Mouse (Mus musculus) mouse trophoblast stem cell (cell line): Measurements from ENCODE around the gene Mid1.

Source experiments
- in situ Hi-C, 2 experiments: fragments of 300-500 bp; cut with MseI, MboI; formaldehyde crosslinking; loops; 2 replicates in 1 of 2; 3 replicates in 1 of 2; pipeline ENCODE4 v1.15.1; 2025

Mid1 gene

GRCm38 (mm10) chrX:169813673-169814072, 128.7 kb downstream of the Mid1 start:
- in situ Hi-C loops, result no loop called here

DNA sequence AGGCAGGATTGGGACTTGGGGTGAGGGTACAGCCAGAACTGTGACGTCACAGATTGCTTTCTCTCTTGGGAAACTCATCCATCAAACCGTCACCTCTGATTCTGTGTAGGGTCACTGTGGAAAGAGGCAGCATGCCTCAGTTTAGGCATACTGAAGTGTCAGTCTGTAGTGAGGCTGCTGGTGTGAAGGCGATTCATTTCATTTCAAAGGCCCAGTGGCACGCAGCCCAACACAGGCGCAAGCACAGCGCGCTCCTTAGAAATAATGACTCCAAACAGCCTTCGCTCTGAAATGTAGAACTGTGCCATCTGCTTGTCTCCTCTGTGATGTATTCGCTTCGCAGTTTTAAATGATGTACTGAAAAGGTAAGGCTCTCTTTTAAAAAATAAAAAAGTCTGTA, 141.9 kb downstream of the Mid1 start:
- in situ Hi-C loops, result no loop called here

GRCm38 (mm10) chrX:169827720-169828119, 142.7 kb downstream of the Mid1 start:
- in situ Hi-C loops, result no loop called here

DNA sequence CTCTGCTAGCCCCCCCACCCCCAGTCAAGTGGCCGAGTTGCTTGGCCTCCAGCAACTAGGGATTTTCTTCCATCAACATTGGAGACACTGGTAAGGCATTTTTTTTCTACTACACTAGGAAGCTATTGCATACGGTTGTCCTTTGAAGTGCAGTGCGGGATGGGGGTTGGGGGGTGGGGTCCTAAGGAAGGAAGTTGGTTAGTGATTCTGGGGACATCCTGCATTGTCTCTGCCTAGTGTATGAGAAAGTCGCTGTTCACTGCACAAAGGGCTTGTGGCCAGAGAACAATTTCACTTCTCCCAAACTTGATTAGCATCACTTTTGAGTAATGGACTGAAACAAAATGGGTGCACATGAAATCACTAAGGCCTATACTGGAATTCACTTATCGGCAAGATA, 143.1 kb downstream of the Mid1 start:
- in situ Hi-C loops, result no loop called here

DNA sequence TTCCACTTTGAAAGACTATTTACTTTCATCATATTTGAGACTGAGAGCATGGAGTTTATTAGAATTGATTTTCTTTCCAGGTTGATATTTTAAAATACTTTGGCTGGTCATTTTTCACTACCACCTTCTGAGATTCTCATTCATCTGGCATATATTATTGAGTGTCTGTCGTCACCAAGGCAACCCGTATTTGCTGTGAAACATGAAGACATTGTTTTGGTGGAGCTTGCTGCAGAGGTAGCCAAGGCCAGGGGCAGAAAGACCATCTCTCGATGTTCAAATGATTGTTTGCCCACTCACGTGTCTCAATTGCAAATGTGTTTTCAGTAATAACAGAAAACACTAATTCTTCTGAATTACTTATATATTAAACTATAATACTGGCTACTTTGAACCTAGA, 145.1 kb downstream of the Mid1 start:
- in situ Hi-C loops, result no loop called here

DNA sequence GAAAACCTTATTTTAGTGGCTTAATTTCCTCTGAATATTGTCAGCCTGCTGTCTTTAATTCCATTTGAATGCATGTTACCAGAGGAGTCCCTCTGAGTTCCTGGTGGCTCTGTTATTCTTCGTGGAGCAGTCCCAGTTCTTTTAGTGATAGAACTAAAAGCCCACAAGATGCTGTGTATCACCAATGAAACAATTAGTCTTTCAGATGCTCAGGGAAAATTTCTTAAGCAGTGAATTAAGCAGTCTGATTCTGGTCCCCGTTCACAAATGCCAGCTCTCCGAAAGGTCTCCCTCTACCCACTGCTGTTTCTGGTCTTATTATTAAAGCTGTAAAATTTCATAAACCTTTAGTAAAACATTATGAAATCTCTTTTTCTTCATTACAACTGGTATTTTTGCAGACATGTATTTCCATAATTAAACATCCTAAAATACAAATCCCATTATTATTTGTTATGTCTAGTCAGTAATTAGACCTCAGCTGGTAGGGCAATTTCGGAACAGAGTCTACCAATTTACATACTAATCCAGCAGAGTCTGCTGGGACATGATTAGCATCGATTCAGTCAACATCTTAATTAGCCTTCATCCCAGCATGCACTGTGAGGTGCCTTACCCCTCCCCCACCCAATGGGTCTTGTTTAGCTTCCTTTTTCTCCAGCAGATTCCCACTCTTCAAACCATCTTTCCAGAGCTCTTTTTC, 153.1 kb downstream of the Mid1 start:
- in situ Hi-C loops, result no loop called here

DNA sequence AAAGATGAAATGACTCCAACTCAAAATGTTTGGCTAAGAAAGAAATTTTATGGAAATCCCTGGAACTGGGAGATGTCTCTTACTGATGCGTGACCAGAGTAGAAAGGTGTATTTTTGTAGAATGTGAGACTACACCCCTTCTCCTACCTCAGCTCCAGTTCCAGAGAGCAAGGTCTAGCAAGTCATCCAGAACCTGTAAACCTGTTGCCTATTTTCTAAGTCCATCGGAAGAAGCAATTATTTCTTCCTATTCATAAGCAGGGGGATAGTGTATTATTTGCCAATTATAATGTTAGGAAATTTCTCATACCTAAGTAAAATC, 153.6 kb downstream of the Mid1 start:
- in situ Hi-C loops, result no loop called here

- in situ Hi-C loops, result no loop called here
Observed at GRCm38 (mm10) chrX:169843267-169843666, 158.3 kb downstream of the Mid1 start.

- in situ Hi-C loops, result no loop called here
Observed at GRCm38 (mm10) chrX:169844150-169844772, 159.3 kb downstream of the Mid1 start.

- in situ Hi-C loops, result no loop called here
Observed at GRCm38 (mm10) chrX:169846187-169846586, 161.2 kb downstream of the Mid1 start.

GRCm38 (mm10) chrX:169861194-169861720, 176.3 kb downstream of the Mid1 start:
- in situ Hi-C loops, result no loop called here

GRCm38 (mm10) chrX:169862440-169862839, 177.4 kb downstream of the Mid1 start:
- in situ Hi-C loops, result no loop called here

DNA sequence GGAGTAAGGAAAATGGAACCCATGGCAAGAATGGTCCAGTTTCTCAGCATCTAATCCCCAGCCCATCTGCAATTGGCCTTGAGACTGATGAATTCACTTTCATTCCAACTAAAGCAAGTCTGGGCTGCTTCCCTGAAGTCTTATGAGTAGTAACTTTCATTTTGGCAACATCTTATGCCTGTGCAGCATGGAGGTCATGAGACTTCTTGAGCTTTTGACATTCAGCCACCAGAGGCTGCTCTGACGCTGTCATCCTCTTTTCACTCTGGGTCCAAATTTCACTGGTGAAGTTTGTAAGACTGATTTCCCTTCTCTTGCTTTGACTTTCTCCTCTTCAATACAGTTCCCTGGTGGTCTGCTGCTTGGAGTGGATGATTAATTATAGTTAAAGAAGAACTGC, 177.8 kb downstream of the Mid1 start:
- in situ Hi-C loops, result no loop called here

- in situ Hi-C loops, result no loop called here
Observed at GRCm38 (mm10) chrX:169863841-169864240, 178.8 kb downstream of the Mid1 start.

- in situ Hi-C loops, result no loop called here
Observed at GRCm38 (mm10) chrX:169868223-169868622, 183.2 kb downstream of the Mid1 start.

DNA sequence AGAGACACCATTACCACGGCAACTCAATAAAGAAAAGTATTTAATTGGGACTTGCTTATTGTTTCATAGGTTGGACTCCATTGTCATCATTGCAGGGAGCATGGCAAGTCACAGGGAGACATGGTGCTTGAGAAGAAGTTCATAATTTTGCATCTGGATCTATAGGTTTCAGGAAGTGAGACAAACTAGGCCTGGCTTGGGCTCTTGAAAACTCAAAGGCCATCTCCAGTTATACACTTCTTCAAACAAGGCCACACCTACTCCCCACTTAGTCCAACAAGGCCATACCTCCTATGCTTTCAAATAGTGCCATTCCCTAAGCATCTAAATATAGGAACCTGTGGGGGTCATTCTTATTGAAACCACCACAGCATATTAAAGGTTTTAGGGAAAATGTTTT, 189.5 kb downstream of the Mid1 start:
- in situ Hi-C loops, result no loop called here

DNA sequence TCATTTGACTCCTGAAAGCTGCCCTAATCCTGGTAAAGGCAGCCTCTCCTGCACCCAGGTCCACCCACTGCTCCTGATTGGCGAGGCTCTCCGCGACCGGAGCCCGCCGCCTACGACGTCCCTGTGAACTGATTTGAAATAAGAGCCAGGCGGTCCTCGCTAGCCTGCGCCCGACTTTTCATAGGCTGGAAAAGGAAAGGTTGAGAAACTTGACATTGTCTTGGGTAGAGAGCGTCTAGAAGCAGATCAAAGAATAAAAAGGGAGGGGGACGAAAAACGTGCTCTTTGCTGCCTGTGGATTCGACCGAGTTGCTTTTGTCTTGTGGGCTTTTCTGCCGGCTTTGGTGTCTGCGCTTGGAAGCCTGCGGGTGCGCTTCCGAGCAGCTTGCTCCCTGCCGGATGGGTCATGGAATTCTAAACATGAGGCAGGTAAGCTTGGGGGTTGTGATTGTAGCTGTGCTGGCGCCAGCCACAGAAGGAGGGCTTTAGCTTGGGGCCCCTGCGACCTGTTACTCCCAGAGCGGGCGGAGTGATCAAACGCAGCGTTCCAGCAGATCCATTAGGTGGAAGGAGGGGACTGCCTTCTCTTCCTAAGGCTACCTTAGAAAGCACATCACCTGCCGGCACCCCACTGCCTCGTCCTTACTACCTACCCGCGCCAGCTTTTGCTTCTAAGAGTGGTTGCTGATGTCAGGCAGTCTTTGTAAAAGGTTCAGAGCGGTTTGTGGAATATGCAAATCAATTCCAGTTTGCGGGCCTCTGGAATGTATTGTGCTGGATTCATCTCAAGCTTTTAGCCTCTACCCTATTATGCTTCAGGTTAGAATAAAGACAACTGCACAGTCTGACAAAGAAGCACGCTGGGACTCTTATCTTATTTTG, 194.7 kb downstream of the Mid1 start:
- in situ Hi-C loops, result no loop called here

DNA sequence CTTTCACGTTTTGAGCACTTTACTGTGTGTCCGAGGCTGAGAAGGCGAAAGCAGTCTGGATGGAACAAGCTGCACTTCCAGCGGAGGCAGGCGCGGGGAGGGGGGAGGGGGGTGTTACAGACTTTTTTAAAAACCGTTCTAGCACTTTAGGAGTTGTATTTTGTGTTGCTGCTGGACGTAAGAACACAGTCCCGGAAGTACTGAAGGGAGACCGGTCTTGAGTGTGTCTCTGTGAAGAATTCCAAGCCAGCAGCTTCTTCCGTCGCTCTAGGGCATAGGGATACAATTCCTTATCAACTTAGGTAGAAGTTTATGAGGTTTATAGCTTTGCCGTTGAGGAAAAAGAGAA, 195.3 kb downstream of the Mid1 start:
- in situ Hi-C loops, result no loop called here

DNA sequence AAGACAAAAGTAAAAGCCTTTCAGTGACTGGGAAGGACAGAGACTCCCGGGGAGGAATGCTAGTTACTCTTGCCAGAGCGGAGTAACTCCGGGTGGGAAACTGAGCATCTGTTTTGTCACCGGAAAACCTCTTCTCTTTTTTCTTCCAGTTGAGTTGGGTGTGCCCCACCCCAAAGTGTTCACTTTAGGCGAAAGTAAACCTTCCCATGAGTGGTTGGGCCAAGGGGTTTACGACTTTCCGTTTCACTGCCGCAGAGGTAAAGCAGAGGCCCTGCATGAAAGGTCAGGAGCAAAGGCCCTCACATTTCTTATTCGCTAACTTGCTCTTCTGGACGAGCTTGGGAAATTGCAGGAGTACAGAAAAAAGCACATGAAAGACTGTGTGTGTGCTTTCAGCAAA, 195.8 kb downstream of the Mid1 start:
- in situ Hi-C loops, result no loop called here

- in situ Hi-C loops, result no loop called here
Observed at GRCm38 (mm10) chrX:169881253-169882219, 196.5 kb downstream of the Mid1 start.

GRCm38 (mm10) chrX:169882220-169882609, 197.2 kb downstream of the Mid1 start:
- in situ Hi-C loops, result no loop called here
